Mouse (Mus musculus) liver, embryonic 14.5 days (tissue): ENCODE data around the gene Hmgxb4. TPM values are rescaled to one million over a fixed set of nuclear protein-coding genes. Genes with fewer than 3 reads are reported as not detected.
A peak's percentile ranks its signal among the peaks of the same experiment; 100 is the strongest.

Experiments
- ATAC-seq: fragments of 200-750 bp; cut with Nextera tagmentation; 2 replicates; pipeline ENCODE4 v1.8.0; 2017; ENCODE audit warnings: moderate number of reproducible peaks, mild to moderate bottlenecking, moderate library complexity; ENCODE audit not compliant: insufficient read depth
- DNase-seq, 3 experiments: peaks; one replicate each; pipeline ENCODE4 v3.0.0-alpha.2; 2012 to 2013; ENCODE audit warnings: low read depth in 3 of 3, low spot score in 3 of 3
- H3K27ac ChIP-seq: fragments of 300-500 bp; sonication (generic); 2 replicates; pipeline ENCODE4 v1.5.1; 2014; ENCODE audit warnings: moderate library complexity, mild to moderate bottlenecking, control low read depth, inconsistent platforms
- H3K27me3 ChIP-seq: fragments of 300-500 bp; sonication (generic); 2 replicates; pipeline ENCODE4 v1.6.1; 2014; ENCODE audit warnings: mild to moderate bottlenecking, low read length, moderate library complexity; ENCODE audit not compliant: control insufficient read depth, insufficient read depth
- H3K36me3 ChIP-seq: fragments of 300-500 bp; sonication (generic); replicated peaks from 2 replicates; pipeline ENCODE4 v1.6.1; 2014; ENCODE audit warnings: low read depth; ENCODE audit not compliant: control insufficient read depth, insufficient read depth
- H3K4me1 ChIP-seq, 2 experiments: fragments of 200-500 bp in 1 of 2; fragments of 300-500 bp in 1 of 2; sonication (generic) in 1 of 2; replicated peaks; 2 replicates each; pipeline ENCODE4 v1.6.1; 2012 to 2014; ENCODE audit warnings: antibody characterized with exemption in 1 of 2, inconsistent platforms in 1 of 2, low read length in 1 of 2; ENCODE audit not compliant: control insufficient read depth in 2 of 2, insufficient read depth in 2 of 2
- H3K4me2 ChIP-seq: fragments of 300-500 bp; sonication (generic); 2 replicates; pipeline ENCODE4 v1.6.1; 2014; ENCODE audit warnings: low read depth, mild to moderate bottlenecking, control low read depth, moderate library complexity
- H3K4me3 ChIP-seq, 2 experiments: fragments of 200-500 bp in 1 of 2; fragments of 300-500 bp in 1 of 2; sonication (generic) in 1 of 2; 2 replicates each; pipeline ENCODE4 v1.5.1; 2012 to 2014; ENCODE audit warnings: low read depth in 2 of 2, low read length in 2 of 2, mild to moderate bottlenecking in 2 of 2, control low read depth in 1 of 2, inconsistent platforms in 1 of 2, moderate library complexity in 1 of 2; ENCODE audit not compliant: insufficient read depth in 1 of 2
- H3K9ac ChIP-seq: fragments of 300-500 bp; sonication (generic); replicated peaks from 2 replicates; pipeline ENCODE4 v1.6.1; 2014; ENCODE audit warnings: mild to moderate bottlenecking, control low read depth, moderate library complexity
- H3K9me3 ChIP-seq: fragments of 300-500 bp; sonication (generic); 2 replicates; pipeline ENCODE4 v1.6.1; 2016; ENCODE audit warnings: low read length, mixed read lengths; ENCODE audit not compliant: control insufficient read depth
- CTCF ChIP-seq: IDR thresholded peaks from 2 replicates; pipeline ENCODE4 v1.5.1; 2016; ENCODE audit warnings: antibody characterized with exemption, low read depth, control low read depth
- EP300 ChIP-seq: IDR thresholded peaks from 2 replicates; pipeline ENCODE4 v1.6.1; 2016; ENCODE audit warnings: antibody characterized with exemption, low read depth
- WGBS: fragments of 180-500 bp; shearing (Covaris S2); extraction: QIAGEN DNeasy Blood & Tissue Kit; methylation state at CpG from one replicate; pipeline ENCODE4 v1.1.7; 2014; ENCODE audit not compliant: insufficient replicate concordance; 5-methylcytosine and 5-hydroxymethylcytosine counted together
- polyA plus RNA-seq, 2 experiments: library from polyadenylated mRNA; depleted of rRNA in 1 of 2; stranded (reverse) in 1 of 2; unstranded in 1 of 2; fragments of >200 nt; fragmentation: Nextera tagmentation in 1 of 2; extraction: Ambion mirVana in 1 of 2; gene quantifications; 2 replicates each; pipeline versions ENCODE4 v1.2.1 to v1.2.3; 2012 to 2014

Hmgxb4 gene
- polyA plus RNA-seq, 2 experiments = 10.3 to 13.2 TPM

GRCm38 (mm10) chr8:75064790-75065189, 71.6 kb downstream of the Hmgxb4 start:
- Histone ChIP-seq H3K27ac (no peak overlapping the region), H3K9me3 (no peaks in the 10 kb centered on the region), H3K9ac (no peak overlapping the region), H3K27me3 (no peaks in the 10 kb centered on the region), H3K36me3 (no peaks in the 10 kb centered on the region), H3K4me1 (0 out of 4 replicates have a peak, but pooled peaks cover 0 to 2% of the 10 kb centered on the region in 2 experiments), H3K4me2 (no peak overlapping the region), H3K4me3 (no peak overlapping the region)
- DNase-seq (no peak), ATAC-seq (no peak)
- no peak for TF ChIP-seq CTCF
- TF ChIP-seq EP300 = no peak
- 75% methylated on average over 3 of the region's 3 CpGs for WGBS

GRCm38 (mm10) chr8:75067287-75067686, 74.1 kb downstream of the Hmgxb4 start:
- Histone ChIP-seq H3K36me3 (no peaks in the 10 kb centered on the region), H3K4me2 (no peak overlapping the region), H3K9me3 (no peaks in the 10 kb centered on the region), H3K4me3 (no peak overlapping the region), H3K4me1 (0 out of 4 replicates have a peak, but pooled peaks cover 0 to 2% of the 10 kb centered on the region in 2 experiments), H3K9ac (no peak overlapping the region), H3K27ac (no peak overlapping the region), H3K27me3 (no peaks in the 10 kb centered on the region)
- no peak for TF ChIP-seq EP300
- no peak for TF ChIP-seq CTCF
- 30% methylated on average over 6 of the region's 6 CpGs for WGBS
- DNase-seq (no peak), ATAC-seq (no peak)

- no peak for ATAC-seq
- WGBS = 82% methylated on average over 1 of the region's 1 CpGs
- 0 out of 4 replicates have a peak, but pooled peaks cover 0 to 2% of the 10 kb centered on the region in 2 experiments for H3K4me1 ChIP-seq
Measured at GRCm38 (mm10) chr8:75070297-75070696, 77.1 kb downstream of the Hmgxb4 start.

GRCm38 (mm10) chr8:75071627-75072346, 78.6 kb downstream of the Hmgxb4 start:
- H3K27ac ChIP-seq = no peak overlapping the region
- WGBS = 25% methylated on average over 4 of the region's 4 CpGs
- H3K4me1 ChIP-seq = 0 out of 4 replicates have a peak, but pooled peaks cover 0 to 2% of the 10 kb centered on the region in 2 experiments
- H3K36me3 ChIP-seq = no peaks in the 10 kb centered on the region
- no peak overlapping the region for H3K4me2 ChIP-seq
- no peak overlapping the region for H3K4me3 ChIP-seq
- ATAC-seq (peak; percentile 69), DNase-seq (peak; percentile 59 to 64 (median 63))
- H3K27me3 ChIP-seq = no peaks in the 10 kb centered on the region
- TF ChIP-seq EP300 (no peak), CTCF (peak; percentile 99)
- no peak overlapping the region for H3K9ac ChIP-seq
- H3K9me3 ChIP-seq = no peaks in the 10 kb centered on the region

More at GRCm38 (mm10) chr8:75070297-75070696, 77.1 kb downstream of the Hmgxb4 start:
- Histone ChIP-seq H3K9ac (no peak overlapping the region), H3K4me2 (no peak overlapping the region), H3K36me3 (no peaks in the 10 kb centered on the region), H3K9me3 (no peaks in the 10 kb centered on the region), H3K27ac (no peak overlapping the region), H3K4me3 (no peak overlapping the region), H3K27me3 (no peaks in the 10 kb centered on the region)
- no peak for DNase-seq
- no peak for TF ChIP-seq CTCF
- TF ChIP-seq EP300 = no peak

GRCm38 (mm10) chr8:75074876-75075275, 81.7 kb downstream of the Hmgxb4 start:
- no peak overlapping the region for H3K9ac ChIP-seq
- no peak overlapping the region for H3K27ac ChIP-seq
- DNase-seq = no peak
- TF ChIP-seq CTCF = no peak
- no peak for TF ChIP-seq EP300
- no peaks in the 10 kb centered on the region for H3K9me3 ChIP-seq
- no peaks in the 10 kb centered on the region for H3K36me3 ChIP-seq
- peaks cover 2 to 6% of the 10 kb centered on the region in 2 experiments; a peak in 3 of 4 replicates for H3K4me1 ChIP-seq
- H3K4me3 ChIP-seq = no peak overlapping the region
- no peak overlapping the region for H3K4me2 ChIP-seq
- H3K27me3 ChIP-seq = no peaks in the 10 kb centered on the region
- no peak for ATAC-seq
- WGBS = 84% methylated on average over 1 of the region's 1 CpGs
